In genomic region chr12:45171927-45172642, GRCm38 (mm10) we compare ENCODE assay signal across 9 mouse cellular contexts.
DNase-seq lines count a peak whose midpoint lies in the region; ATAC-seq and TF ChIP-seq lines count a peak whose summit lies in the region.
"Had no signal": no experiment of that assay in that cellular context is flagged by ENCODE, and none has a peak within 500 bp of the region (broad histone marks: within the 10 kb centered on the region; RNA-seq: fewer than 3 reads in every experiment).

No protein-coding gene starts in this region.

- no peak overlapping the region for H3K4me2 ChIP-seq in intestine, postnatal 0 days (replicated peaks; ENCODE audit: low read depth)
- H3K4me2 ChIP-seq in midbrain, embryonic 11.5 days: no peak overlapping the region

- 0 out of 2 replicates have a peak, but pooled peaks have one; percentile 59 for ATAC-seq in intestine, postnatal 0 days
- peak; percentile 86 for ATAC-seq in midbrain, embryonic 11.5 days (ENCODE audit: low FRiP score)
- no peak for ATAC-seq in inflammation-experienced regulatory T-cells, adult 6 months

- intact Hi-C loops in left cerebral cortex, postnatal 14 days (cut with DNase I): loop anchor here (2.0 kb wide), 1 partner anchor 323 kb away; no protein-coding TSS in a partner anchor

- peak; percentile 90 for TF ChIP-seq CTCF in intestine, postnatal 0 days (IDR thresholded peaks at IDR 0.05; ENCODE audit: low read depth)
- TF ChIP-seq CTCF in small intestine, adult 2 months (IDR thresholded peaks at IDR 0.05; ENCODE audit: extremely low read depth, insufficient read length, insufficient replicate concordance, low read depth, low read length): peak; percentile 31; the same call in 1 of the 2 replicates

- H3K4me3 ChIP-seq in intestine, postnatal 0 days (ENCODE audit: low read depth, low read length): no peak overlapping the region
- no peak overlapping the region for H3K4me3 ChIP-seq in midbrain, embryonic 11.5 days (ENCODE audit: low read depth, low read length)
- H3K4me3 ChIP-seq in small intestine, adult 2 months (ENCODE audit: low read depth, low read length): no peak overlapping the region

- DNase-seq in adrenal gland, adult 2 months: peak; percentile 72
- peak; percentile 52 to 57 for DNase-seq in cerebellum, postnatal 36 days
- DNase-seq in gastrocnemius, adult 8-10 months (ENCODE audit: low spot score in 2 of 2): peak; percentile 13 to 28
- peak; percentile 79 to 88 for DNase-seq in left cerebral cortex, postnatal 14 days (ENCODE audit: low spot score in 2 of 2)
- peak; percentile 97 for DNase-seq in midbrain, embryonic 11.5 days (ENCODE audit: low spot score, missing footprints)

- no peak overlapping the region for H3K27ac ChIP-seq in intestine, postnatal 0 days (ENCODE audit: low read depth, low read length)
- H3K27ac ChIP-seq in midbrain, embryonic 11.5 days (ENCODE audit: low read depth, low read length): no peak overlapping the region
- H3K27ac ChIP-seq in small intestine, adult 2 months (ENCODE audit: insufficient read depth, low read depth, low read length): no peak overlapping the region
- H3K27ac ChIP-seq: macrophage had no signal

- H3K9me3 ChIP-seq in intestine, postnatal 0 days (ENCODE audit: control insufficient read depth): no peaks in the 10 kb centered on the region
- no peaks in the 10 kb centered on the region for H3K9me3 ChIP-seq in midbrain, embryonic 11.5 days (ENCODE audit: control insufficient read depth, low read length)

- H3K27me3 ChIP-seq in intestine, postnatal 0 days (replicated peaks; ENCODE audit: control insufficient read depth, insufficient read depth, low read length): no peaks in the 10 kb centered on the region
- no peaks in the 10 kb centered on the region for H3K27me3 ChIP-seq in midbrain, embryonic 11.5 days (ENCODE audit: control insufficient read depth, insufficient read depth, low read length)
- H3K27me3 ChIP-seq in small intestine, adult 2 months (ENCODE audit: control insufficient read depth, insufficient read depth, low read length): no peaks in the 10 kb centered on the region

- H3K36me3 ChIP-seq in intestine, postnatal 0 days (ENCODE audit: control insufficient read depth, insufficient read depth): no peaks in the 10 kb centered on the region
- no peaks in the 10 kb centered on the region for H3K36me3 ChIP-seq in midbrain, embryonic 11.5 days (ENCODE audit: control insufficient read depth, insufficient read depth, low read length)
- H3K36me3 ChIP-seq in small intestine, adult 2 months (ENCODE audit: control insufficient read depth, insufficient read depth, low read length): no peaks in the 10 kb centered on the region

- no peak overlapping the region for H3K9ac ChIP-seq in intestine, postnatal 0 days (ENCODE audit: low read depth, low read length)
- H3K9ac ChIP-seq in midbrain, embryonic 11.5 days (ENCODE audit: low read length): no peak overlapping the region

- no peaks in the 10 kb centered on the region for H3K4me1 ChIP-seq in intestine, postnatal 0 days (replicated peaks; ENCODE audit: control insufficient read depth, insufficient read depth, low read length)
- no peaks in the 10 kb centered on the region for H3K4me1 ChIP-seq in midbrain, embryonic 11.5 days (ENCODE audit: control insufficient read depth, insufficient read depth, low read length)
- no peaks in the 10 kb centered on the region for H3K4me1 ChIP-seq in small intestine, adult 2 months (ENCODE audit: control insufficient read depth, insufficient read depth, insufficient read length, low read length)

- TF ChIP-seq POLR2A in small intestine, adult 2 months (IDR thresholded peaks at IDR 0.05; ENCODE audit: low read depth, low read length): no peak

- 34% methylated on average over 8 of the region's 8 CpGs for WGBS in intestine, postnatal 0 days
- 36% methylated on average over 8 of the region's 8 CpGs for WGBS in midbrain, embryonic 11.5 days
- WGBS in small intestine, adult 2 months: 37% methylated on average over 8 of the region's 8 CpGs

Comparison
In these comparisons a context has a peak if more than half of its experiments do, and no peak if none do; other contexts are left out.
1. DNase-seq: peak in every context shown above with its lines; median percentile 97 in midbrain, embryonic 11.5 days; 84 in left cerebral cortex, postnatal 14 days; 72 in adrenal gland, adult 2 months; 54 in cerebellum, postnatal 36 days; 20 in gastrocnemius, adult 8-10 months.